Mouse (Mus musculus): Measurements from ENCODE around the gene Tctex1d4.

Tctex1d4 gene

DNA sequence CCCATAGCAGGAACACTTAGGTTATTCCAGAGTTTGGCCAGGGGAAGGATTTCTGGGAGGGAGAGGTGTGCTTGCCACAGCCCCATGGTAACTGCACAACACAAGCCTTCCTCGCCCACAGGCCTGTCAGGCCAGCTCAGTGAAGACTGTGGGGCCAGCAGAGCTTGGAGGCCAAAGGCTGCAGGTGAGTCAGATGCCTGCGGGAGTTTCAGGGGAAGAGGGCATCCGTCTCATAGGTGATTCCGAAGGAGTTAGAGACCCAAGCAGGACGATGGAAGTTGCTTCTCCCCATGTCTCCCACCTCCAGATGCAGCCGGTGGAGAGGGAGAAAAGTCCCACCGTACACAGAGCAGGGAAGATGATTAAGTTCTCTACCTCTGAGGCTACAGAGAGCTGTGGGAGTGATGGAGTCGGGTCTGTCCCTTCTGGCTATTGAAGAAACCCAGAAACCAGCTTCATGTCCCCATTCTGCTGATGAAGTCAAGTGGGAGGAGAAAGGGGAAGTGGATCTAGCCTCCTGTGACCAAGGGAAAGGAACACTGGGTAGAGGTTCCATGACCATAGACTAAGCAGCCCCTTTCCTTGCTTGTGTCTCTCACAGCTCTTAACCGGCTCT lies at the start of gene Tctex1d4:
Tctex1d4 (plus strand) TSS at position 120 of the 616 bp plus-strand sequence.
- DNase-seq (ENCODE audit: low read depth in 1 of 2, low spot score in 2 of 2) = no peak

DNA sequence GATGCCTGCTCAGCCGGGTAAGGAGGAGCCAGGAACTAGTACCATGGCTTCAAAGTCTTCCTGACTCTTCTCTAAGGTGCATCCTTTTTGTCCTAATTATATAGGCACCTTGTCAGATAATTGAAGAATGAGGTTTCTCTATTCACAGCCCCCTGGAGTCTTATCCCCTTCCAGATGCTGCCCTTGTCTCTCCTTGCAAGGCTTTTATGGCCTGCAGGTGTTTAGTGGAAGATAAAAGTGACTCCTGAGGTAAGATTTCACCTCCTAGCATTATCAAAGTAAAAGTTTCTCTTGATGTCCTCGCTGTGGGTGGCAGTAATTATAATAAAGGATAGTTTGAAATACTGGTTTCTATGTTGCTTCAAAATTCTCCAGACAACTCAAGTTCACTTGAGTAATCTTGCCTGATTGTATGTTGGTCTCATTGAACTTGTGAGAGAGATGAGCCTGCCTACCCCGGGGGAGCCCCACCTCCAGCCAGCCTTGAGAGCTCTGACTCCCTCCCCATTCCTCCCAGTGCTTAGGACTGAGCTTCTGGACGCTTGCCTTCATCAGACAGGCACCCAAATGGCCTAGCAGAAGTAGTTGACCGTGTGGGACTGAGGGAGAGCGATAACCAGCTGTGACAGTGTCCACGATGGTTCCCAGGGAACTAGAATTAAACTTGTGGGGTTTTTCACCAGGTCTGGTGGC lies 38.5 kb upstream of the Tctex1d4 start:
- no peak for DNase-seq (ENCODE audit: low read depth in 1 of 2, low spot score in 2 of 2)

DNA sequence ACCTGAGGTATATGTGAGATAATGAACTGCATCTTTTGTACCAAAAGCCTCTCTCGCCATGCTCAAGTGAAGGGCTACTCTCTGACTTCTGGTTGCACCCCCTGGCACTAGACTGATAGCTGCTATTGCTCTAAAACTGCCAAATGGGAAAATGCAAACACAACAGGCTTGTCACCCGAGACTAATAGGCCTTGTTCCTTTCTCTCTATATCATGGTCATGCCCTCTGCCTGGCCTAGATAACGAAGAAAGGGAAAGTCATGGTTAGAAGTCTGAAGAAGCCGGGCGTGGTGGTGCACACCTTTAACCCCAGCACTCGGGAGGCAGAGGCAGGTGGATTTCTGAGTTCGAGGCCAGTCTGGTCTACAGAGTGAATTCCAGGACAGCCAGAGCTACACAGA lies 36.0 kb upstream of the Tctex1d4 start:
- no peak for DNase-seq (ENCODE audit: low read depth in 1 of 2, low spot score in 2 of 2)

DNA sequence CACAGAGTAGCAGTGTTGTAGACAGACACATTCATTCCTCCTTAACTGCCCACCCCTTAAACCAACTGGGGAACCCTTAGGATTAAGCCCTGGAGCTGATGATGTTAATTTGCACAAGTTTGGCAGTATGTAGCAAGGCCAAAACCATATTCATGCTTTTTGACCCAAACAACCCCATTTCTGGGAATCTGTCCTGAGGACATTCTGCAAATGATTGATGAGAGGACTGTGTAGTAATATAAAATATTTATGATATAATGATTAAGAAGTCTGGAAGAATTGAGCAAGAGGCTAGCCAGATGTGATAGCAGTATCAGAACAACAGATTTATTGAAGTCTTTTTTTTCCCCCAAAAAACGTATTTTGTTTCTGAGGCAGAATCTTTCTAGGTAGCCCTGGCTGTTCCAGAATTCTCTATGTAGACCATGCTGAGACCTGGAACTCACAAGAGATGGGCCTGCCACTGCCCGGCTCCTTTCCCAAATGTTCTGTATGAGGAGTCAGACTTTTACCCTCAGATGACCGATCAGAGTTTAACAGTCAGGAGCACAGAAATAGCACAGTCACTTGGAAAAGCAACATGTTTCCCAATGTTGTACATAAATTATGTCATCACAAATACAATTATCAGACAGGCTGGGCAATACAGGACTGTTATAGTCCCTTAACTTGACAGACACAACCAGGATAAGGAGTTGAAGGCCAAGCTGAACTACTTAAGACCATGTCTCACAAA lies 31.8 kb upstream of the Tctex1d4 start:
- DNase-seq (ENCODE audit: low read depth in 1 of 2, low spot score in 2 of 2) = no peak

DNA sequence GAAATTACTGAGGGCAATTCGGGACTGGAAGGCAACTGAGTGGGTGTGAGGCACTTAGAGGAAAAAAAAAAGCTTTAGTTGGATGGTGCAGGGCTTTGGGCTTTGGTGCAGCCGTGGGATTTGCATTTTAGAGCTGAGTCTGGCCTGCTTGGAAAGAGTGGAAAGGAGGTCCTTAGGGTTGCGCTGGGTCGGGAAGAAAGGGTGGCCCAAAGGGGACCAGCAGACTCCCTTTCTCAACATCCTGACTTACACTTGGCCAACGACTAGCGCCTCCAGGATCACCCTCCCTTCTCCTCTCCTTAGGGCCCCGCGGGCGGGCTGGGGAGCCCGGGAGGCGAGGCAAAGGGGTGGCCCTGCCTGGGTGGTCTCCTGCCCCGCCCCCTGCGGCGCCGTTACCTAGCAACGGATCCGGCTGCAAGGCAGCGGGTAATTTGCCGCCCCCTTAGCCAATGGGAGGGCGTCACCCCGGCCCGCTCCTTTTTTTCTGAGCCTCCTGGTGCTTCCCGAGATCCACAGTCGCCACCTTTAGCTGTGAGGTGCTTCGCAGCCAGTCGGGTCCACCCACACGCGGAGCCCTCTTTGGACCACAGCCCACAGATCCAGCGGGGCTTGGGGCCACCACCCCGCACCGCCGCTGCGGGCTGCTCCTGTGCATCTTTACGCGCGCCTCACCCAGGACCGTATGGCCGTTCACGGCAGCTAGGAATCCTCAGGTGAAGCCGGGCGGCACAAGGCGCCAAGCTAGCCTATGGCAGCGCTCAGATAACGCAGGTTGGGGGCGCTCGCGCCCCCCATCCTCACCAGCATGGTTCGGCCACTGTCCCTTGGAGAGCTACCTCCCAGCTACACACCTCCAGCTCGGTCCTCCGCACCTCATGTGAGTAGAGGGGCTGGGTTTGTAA lies 30.8 kb upstream of the Tctex1d4 start, which contains the start of gene Ptch2:
Ptch2 (plus strand) TSS at position 525 of the 902 bp plus-strand sequence.
- no peak for DNase-seq (ENCODE audit: low read depth in 1 of 2, low spot score in 2 of 2)

DNA sequence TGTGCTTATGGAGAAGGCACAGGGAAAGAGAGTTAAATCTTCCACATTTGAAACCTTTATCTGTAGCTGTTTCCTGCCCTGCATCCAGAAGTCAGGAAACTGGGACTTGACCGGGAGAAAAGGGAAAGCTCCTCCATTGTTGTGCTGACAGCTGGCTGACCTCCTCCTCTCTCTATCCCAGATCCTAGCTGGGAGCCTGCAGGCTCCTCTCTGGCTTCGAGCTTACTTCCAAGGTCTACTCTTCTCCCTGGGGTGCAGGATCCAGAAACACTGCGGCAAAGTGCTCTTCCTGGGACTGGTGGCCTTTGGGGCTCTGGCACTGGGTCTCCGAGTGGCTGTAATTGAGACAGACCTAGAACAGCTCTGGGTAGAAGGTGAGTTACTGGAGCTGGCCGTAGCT lies 29.9 kb upstream of the Tctex1d4 start:
- no peak for DNase-seq (ENCODE audit: low read depth in 1 of 2, low spot score in 2 of 2)

DNA sequence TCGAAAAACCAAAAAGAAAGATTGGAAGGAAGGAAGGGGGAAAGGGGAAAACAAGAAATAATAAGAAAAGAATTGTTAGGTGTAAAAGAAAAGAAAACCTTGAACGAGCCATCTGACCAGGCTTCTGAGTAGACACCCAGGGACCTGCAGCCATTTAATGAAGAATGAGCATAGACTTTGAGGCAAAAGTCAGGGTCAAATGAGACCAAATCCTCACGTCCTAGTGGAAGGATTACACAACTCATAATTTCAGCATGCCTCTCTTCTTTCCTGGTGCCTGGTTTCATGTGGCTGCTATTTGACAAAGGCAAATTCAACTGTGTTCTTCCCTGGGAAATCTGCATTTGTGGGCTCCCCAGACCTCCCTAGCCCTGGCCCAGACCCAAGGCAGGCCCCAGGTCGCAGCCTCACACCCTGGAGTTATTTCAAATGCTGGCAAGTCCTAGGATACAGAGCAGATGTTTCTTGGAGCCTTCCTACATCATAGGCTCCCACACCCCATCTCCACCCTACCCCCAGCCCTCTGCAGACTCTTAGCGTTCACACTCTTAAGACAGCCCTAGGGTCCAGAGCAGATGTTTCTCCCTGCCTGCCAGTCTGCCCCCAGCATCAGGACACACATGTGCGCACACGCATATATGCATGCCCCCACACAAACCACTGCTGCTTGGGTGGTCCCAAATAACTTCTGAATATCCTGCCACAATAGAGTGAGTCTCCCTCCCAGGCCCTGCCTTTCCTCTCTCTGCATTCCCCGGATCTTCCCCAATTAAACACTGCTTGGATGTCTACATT lies 28.4 kb upstream of the Tctex1d4 start:
- DNase-seq (ENCODE audit: low read depth in 1 of 2, low spot score in 2 of 2) = no peak

DNA sequence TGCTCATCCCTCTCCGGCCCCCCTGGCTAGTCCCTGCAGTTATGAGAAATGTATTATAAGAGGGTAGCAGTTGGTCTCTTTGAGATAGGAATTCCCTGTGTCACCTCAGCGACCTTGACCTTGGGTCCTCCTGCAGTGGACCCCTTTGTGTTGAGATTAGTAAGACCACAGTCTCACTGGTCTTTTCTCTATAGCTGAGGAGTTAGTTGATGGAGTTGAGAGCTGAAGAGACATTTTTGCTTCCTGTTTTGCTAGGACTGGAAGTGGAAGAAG lies 27.9 kb upstream of the Tctex1d4 start:
- no peak for DNase-seq (ENCODE audit: low read depth in 1 of 2, low spot score in 2 of 2)

DNA sequence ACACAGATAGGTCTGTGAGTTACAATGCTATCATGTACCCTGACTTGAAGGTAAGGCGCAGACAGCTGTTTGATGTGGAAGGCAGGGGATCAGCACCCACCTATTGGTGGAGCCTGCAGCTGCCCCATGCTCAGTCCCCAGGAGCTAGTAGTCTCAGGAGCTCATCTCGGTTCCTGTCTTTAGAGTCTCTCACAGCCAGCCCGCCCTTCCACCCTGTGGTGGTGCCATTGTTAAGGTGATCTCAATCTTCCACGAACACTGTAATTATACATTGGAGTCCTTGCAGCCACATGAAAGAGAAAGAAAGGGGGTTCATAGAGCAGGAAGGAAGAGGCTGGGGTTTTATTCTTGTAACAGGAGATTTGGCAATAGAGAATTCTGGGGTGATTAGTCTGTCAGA lies 26.6 kb upstream of the Tctex1d4 start:
- no peak for DNase-seq (ENCODE audit: low read depth in 1 of 2, low spot score in 2 of 2)

DNA sequence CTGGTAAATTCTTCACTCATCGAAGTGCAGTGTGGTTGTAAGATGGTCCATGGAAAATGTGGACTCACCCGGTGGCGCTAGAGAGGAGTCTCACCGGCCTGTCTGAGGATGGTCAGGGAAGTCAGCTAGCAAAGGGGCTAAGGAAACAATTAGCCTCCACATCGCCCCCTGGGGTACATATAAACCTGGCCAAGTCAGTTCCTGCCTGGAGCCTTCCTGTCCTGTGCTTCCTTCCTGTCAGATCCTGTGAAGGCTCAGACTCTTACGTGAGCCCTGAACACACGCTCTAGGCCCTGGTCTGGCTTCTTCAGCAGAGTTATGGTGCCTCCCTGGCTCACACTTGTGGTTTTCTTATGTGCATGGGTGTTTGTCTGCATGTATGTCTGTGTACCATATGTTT lies 25.4 kb upstream of the Tctex1d4 start:
- no peak for DNase-seq (ENCODE audit: low read depth in 1 of 2, low spot score in 2 of 2)

DNA sequence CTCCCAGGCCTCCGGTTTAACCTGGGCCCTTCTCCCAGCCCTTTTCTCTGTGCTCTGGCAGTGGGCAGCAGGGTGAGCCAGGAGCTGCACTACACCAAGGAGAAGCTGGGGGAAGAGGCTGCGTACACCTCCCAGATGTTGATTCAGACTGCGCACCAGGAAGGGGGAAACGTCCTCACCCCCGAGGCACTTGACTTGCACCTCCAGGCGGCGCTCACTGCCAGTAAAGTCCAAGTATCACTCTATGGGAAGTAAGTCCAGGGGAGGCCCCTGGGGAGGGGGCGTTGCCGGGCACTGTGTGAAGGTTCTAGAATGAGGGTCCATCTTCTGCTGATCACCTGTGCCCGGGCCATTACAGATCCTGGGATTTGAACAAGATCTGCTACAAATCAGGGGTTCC lies 21.9 kb upstream of the Tctex1d4 start:
- DNase-seq (ENCODE audit: low read depth in 1 of 2, low spot score in 2 of 2) = no peak

DNA sequence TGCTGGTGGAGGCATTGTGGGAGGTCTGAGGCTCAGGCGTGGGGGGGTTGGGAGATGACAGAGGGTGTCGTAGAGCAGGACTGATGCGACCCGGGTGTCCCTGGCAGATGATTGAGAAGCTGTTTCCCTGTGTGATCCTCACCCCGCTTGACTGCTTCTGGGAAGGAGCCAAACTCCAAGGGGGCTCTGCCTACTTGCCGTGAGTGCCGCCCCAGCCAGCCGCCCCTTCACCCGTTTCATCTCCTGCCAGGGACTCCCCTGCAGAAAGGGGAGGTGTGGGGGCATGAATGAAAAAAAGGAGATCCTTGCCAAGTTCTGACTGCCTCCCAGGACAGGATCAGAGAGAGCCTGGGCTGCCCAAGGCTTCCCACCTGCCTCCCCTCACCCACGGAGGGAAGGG lies 21.5 kb upstream of the Tctex1d4 start:
- DNase-seq (ENCODE audit: low read depth in 1 of 2, low spot score in 2 of 2) = no peak

DNA sequence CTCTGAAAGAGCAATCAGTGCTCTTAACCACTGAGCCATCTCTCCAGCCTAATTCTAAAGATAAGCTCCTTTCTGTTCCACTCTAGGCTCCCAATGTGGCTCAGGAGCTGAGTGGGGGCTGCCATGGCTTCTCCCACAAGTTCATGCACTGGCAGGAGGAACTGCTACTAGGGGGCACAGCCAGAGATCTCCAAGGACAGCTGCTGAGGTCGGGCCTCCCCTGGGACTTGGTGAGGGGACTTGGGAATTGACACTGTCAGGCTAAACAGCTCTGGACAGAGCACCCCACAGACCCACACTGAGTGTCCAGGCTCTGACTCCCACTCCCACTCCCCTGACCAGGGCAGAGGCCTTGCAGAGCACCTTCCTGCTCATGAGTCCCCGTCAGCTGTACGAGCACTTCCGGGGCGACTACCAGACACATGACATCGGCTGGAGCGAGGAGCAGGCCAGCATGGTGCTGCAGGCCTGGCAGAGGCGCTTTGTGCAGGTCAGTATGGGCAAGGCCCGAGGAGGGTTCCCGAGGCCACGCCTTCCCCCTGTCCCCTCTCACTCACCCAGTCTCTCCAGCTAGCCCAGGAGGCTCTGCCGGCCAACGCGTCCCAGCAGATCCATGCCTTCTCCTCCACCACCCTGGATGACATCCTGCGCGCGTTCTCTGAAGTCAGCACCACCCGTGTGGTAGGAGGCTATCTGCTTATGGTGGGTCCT lies 18.6 kb upstream of the Tctex1d4 start:
- DNase-seq (ENCODE audit: low read depth in 1 of 2, low spot score in 2 of 2) = no peak

DNA sequence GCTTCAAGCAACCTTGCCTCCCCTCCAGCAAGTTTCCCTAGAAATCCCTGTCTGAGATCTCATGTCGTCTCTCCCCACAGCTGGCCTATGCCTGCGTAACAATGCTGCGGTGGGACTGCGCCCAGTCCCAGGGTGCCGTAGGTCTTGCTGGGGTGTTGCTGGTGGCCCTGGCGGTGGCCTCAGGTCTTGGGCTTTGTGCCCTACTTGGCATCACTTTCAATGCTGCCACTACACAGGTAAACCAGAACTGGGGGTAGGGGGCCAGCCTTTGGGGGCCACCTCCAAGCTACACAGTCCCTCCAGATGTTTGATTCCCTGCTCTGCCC lies 18.1 kb upstream of the Tctex1d4 start:
- DNase-seq (ENCODE audit: low read depth in 1 of 2, low spot score in 2 of 2) = no peak

DNA sequence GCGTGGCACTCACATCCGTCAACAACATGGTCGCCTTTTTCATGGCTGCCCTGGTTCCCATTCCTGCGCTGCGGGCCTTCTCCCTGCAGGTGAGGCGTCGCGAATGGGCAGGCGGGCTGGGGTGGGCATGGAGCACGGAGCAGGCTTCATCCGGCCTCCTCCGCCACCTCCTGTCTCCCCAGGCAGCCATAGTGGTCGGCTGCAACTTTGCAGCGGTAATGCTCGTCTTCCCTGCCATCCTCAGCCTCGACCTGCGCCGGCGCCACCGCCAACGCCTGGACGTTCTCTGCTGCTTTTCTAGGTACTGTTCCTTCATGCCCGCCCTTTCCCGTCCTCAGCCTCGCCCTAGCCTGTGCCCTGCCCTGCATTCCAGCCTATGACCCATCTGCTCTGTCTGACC lies 17.3 kb upstream of the Tctex1d4 start:
- DNase-seq (ENCODE audit: low read depth in 1 of 2, low spot score in 2 of 2) = no peak

DNA sequence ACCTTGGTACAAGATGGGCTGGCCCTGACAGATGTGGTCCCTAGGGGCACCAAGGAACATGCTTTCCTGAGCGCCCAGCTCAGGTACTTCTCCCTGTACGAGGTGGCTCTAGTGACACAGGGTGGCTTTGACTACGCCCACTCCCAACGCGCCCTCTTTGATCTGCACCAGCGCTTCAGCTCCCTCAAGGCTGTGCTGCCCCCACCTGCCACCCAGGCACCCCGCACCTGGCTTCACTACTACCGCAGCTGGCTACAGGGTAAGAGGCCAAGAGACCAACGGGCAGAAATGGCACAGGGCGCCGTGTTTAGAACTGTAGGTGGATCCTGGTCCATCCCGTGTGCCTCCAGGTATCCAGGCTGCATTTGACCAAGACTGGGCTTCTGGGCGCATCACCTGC lies 16.3 kb upstream of the Tctex1d4 start:
- DNase-seq (ENCODE audit: low read depth in 1 of 2, low spot score in 2 of 2) = no peak

DNA sequence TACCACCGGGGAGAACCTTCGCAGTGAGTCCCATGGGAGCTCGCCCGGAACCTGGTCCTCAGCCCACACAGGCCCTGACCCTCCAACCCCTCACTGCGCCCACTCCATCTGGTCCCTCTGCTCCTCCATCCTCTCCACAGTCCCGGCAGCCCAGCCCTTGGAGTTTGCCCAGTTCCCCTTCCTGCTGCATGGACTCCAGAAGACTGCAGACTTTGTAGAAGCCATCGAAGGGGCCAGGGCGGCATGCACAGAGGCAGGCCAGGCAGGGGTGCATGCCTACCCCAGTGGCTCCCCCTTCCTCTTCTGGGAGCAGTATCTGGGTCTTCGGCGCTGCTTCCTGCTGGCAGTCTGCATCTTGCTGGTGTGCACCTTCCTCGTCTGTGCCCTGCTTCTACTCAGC lies 15.6 kb upstream of the Tctex1d4 start:
- no peak for DNase-seq (ENCODE audit: low read depth in 1 of 2, low spot score in 2 of 2)

DNA sequence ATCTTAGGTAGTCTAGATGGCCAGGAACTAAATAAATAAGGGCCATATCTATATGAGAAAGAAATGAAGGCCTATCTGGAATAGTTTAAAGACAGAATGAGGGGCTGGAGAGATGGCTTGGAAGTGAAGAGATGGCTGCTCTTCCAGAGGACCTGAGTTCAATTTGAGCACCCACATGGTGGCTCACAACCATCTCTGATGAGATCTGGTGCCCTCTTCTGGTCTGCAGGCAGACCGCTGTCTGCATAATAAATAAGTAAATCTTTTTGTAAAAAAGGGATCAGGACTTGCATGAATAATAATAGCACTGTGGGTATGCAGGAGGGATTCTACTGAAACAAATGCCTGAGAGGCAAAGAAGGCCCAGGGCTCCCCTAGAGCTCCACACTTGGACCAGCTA lies 13.4 kb upstream of the Tctex1d4 start:
- DNase-seq (ENCODE audit: low read depth in 1 of 2, low spot score in 2 of 2) = no peak

DNA sequence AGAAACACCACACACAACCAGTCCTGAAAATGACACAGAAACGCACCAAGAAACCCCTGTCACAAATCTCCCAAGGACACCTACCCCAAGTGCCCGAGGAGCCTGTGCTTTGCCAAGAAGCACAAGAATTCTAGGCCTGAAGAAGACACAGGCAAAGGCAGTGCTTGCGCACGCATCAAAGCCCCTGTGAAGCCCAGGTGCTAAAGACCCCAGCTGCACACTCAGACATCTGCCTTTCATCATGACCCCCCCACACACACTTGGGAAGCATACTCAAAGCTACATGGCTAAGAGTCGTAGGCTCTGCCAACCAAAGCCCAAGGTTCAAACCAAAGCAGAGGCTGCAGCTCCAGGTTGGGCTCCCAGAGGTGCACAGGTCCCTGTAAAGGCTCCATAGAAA lies 11.0 kb upstream of the Tctex1d4 start:
- DNase-seq (ENCODE audit: low read depth in 1 of 2, low spot score in 2 of 2) = no peak

DNA sequence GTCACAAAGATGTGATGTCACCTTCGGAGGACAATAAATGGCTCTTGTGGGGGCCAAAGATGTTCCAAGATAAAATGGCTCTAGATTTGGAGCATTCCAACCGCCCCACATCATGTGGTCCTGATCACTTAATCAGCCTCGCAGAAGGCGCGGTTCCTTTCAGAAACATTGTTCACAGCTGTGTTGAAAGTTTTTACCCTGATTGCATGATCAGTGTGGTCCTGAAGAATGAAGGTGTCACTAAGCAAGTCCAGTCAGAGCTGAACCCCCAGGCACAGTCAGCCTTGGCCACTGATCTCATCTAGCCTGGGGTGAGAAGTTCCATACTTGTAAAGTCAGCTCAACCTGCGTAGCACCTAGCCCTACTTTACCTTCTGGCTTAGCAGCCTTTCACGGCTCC lies 8.7 kb upstream of the Tctex1d4 start:
- no peak for DNase-seq (ENCODE audit: low read depth in 1 of 2, low spot score in 2 of 2)
